Mouse (Mus musculus): Measurements from ENCODE around the gene Glb1l2. TPM values are rescaled to one million over a fixed set of nuclear protein-coding genes. Genes with fewer than 3 reads are reported as not detected.

Gene Glb1l2
- polyA plus RNA-seq (2012; rRNA removed; ENCODE audit: low replicate concordance) = 46.2 and 111 TPM in 2 replicates

DNA sequence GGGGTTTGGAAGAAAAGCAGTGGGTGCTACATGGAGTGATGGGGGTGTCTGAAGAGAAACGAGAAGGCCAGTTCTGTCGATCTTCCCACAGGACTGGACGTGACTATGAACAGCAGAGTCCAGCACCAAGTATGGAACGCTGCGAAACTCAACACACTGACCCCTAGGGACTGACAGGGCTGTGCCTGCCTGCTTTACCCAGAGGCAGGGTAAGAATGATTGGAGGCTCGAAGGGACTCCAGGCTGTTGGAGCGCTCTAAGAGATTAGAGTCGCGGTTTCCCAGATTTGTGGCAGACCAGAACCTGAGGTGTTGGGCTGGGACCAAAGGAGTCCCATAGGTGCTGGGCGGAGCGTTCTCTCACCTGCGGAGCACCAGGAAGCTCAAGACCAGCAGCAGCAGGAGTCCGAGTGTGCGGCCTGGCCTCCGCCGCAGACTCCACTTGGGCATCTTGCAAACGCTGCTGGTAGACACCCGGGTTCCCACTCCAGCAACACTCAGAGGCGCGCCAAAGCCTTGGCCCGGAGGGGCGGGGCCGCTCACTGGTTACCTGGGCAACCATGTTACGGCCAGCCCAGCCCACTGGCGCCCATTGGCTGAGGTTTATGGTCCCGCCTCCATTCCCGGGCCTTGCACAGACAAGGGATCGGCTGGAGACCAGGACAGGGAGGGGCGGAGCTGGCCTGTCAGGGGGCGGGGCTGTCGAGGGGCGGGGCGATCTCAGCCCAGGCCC is at the start of gene Glb1l2:
TSS of gene Glb1l2 (minus strand) at position 534 of the 732 bp plus-strand sequence.

DNA sequence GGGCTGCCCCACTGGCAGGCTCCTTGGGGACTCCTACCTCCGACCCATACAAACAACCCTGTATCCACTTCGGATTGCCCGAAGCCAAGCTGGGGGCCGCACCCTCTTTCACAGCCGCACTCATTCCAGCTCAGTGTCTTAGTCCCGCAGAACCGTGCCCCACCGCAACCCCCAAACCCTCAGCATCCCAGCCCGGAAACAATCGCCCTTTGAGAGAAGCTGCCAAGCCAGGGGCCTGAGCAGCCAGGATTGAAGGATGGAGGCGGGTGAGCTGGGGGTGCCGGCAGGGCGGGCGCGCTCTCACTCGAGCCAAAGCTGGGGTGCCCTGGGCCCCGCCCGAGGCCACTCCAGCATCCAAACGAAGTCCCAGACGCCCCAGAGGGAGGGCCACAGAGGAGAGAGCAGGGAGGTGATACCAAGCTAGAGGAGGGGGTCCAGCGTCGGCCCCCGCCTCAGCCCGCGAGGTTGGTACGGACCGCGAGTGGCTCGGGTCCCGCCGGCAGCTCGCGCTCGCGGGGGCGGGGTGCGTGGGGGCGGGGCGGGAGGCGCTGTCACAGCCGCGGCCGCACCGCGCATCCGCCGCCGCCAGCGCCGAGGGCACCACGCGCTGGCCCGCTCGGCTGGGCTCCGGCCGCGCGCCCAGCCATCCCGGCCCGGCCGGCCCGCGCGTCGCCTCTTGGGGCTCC is 72.9 kb downstream of the Glb1l2 start, which contains the start of gene B3gat1:
TSS of gene B3gat1 (plus strand) at position 523 of the 686 bp plus-strand sequence.

Other genes with a start within 250 kb of the Glb1l2 start
- 0.22 TPM in 1 of 2 replicates, not detected in the other for gene B3gat1, start 72.7 kb downstream of the Glb1l2 start, polyA plus RNA-seq (2012; rRNA removed; ENCODE audit: low replicate concordance)
- not detected in 2 replicates for gene Glb1l3, start 54.4 kb upstream of the Glb1l2 start, polyA plus RNA-seq (2012; rRNA removed; ENCODE audit: low replicate concordance)
- 0.33 TPM in 1 of 2 replicates, not detected in the other for gene Gm1110, start 116.6 kb upstream of the Glb1l2 start, polyA plus RNA-seq (2012; rRNA removed; ENCODE audit: low replicate concordance)
- 12.6 and 33.5 TPM in 2 replicates for gene Acad8, start 193.1 kb upstream of the Glb1l2 start, polyA plus RNA-seq (2012; rRNA removed; ENCODE audit: low replicate concordance)
- 3.7 and 9.2 TPM in 2 replicates for gene Thyn1, start 193.2 kb upstream of the Glb1l2 start, polyA plus RNA-seq (2012; rRNA removed; ENCODE audit: low replicate concordance)
- 29.1 and 55.4 TPM in 2 replicates for gene Vps26b, start 223.6 kb upstream of the Glb1l2 start, polyA plus RNA-seq (2012; rRNA removed; ENCODE audit: low replicate concordance)
- gene Ncapd3, start 223.7 kb upstream of the Glb1l2 start, polyA plus RNA-seq (2012; rRNA removed; ENCODE audit: low replicate concordance) = 14.2 and 17.5 TPM in 2 replicates